Mouse (Mus musculus) lung, adult 2 months (tissue): ENCODE data around the gene Wasl.

Experiments used
- CTCF ChIP-seq: fragments of 200-500 bp; IDR thresholded peaks from 2 replicates; pipeline ENCODE4 v1.5.1; 2011; ENCODE audit warnings: mild to moderate bottlenecking, low read length, control low read depth; ENCODE audit not compliant: insufficient read depth
- POLR2A ChIP-seq: fragments of 200-500 bp; IDR thresholded peaks from 2 replicates; pipeline ENCODE4 v1.6.1; 2011; ENCODE audit warnings: low read depth, mild to moderate bottlenecking, control low read depth, low read length, borderline replicate concordance; ENCODE audit errors: extremely low read depth

DNA sequence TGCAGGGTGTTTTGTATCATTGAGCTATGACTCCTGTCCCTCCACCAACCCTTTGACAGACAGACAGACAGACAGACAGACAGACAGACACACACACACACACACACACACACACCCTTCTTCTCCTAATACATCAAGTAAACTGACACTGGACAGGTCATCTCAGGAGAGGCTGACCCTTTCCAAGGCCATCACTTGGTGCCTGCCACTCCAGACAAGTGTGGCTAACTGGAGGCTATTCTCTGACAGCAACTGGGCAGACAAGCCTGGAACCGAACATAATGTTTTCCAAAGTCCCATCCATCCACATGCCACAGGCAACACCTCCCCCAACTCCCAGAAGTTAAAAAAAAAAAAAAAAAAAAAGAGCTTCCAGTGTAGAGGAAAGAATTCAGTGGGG is 63.1 kb downstream of the Wasl start:
- TF ChIP-seq CTCF (no peak), POLR2A (no peak)
